Mouse (Mus musculus) stomach, embryonic 16.5 days (tissue): Measurements from ENCODE around the gene Tra2b. TPM values are rescaled to one million over a fixed set of nuclear protein-coding genes. Genes with fewer than 3 reads are reported as not detected.

Experiments
- ATAC-seq: fragments of 200-750 bp; cut with Nextera tagmentation; 2 replicates; pipeline ENCODE4 v1.8.0; 2017; ENCODE audit warnings: moderate number of reproducible peaks, moderate TSS enrichment; ENCODE audit not compliant: insufficient read depth, low FRiP score
- H3K27ac ChIP-seq: fragments of 300-500 bp; sonication (generic); 2 replicates; pipeline ENCODE4 v1.5.1; 2014; ENCODE audit warnings: low read length
- H3K27me3 ChIP-seq: fragments of 300-500 bp; sonication (generic); 2 replicates; pipeline ENCODE4 v1.6.1; 2014; ENCODE audit warnings: low read length, control low read depth, mixed read lengths; ENCODE audit not compliant: control insufficient read depth, insufficient read depth
- H3K36me3 ChIP-seq: fragments of 300-500 bp; sonication (generic); 2 replicates; pipeline ENCODE4 v1.6.1; 2014; ENCODE audit warnings: low read length; ENCODE audit not compliant: control insufficient read depth, insufficient read depth
- H3K4me1 ChIP-seq: fragments of 300-500 bp; sonication (generic); 2 replicates; pipeline ENCODE4 v1.6.1; 2014; ENCODE audit warnings: low read length, control low read depth, mixed read lengths; ENCODE audit not compliant: control insufficient read depth, insufficient read depth
- H3K4me2 ChIP-seq: fragments of 300-500 bp; sonication (generic); 2 replicates; pipeline ENCODE4 v1.6.1; 2014; ENCODE audit warnings: low read depth, low read length, mixed read lengths
- H3K4me3 ChIP-seq: fragments of 300-500 bp; sonication (generic); replicated peaks from 2 replicates; pipeline ENCODE4 v1.5.1; 2014; ENCODE audit warnings: mild to moderate bottlenecking, low read length
- H3K9ac ChIP-seq: fragments of 300-500 bp; sonication (generic); 2 replicates; pipeline ENCODE4 v1.6.1; 2014; ENCODE audit warnings: low read length
- H3K9me3 ChIP-seq: fragments of 300-500 bp; sonication (generic); replicated peaks from 2 replicates; pipeline ENCODE4 v1.6.1; 2016; ENCODE audit warnings: low read length, control low read depth; ENCODE audit not compliant: control insufficient read depth
- WGBS: fragments of 180-500 bp; shearing (Covaris S2); extraction: QIAGEN DNeasy Blood & Tissue Kit; methylation state at CpG from one replicate; pipeline ENCODE4 v1.1.7; 2014; 5-methylcytosine and 5-hydroxymethylcytosine counted together
- polyA plus RNA-seq: library from polyadenylated mRNA; unstranded; fragments of >200 nt; fragmentation: Nextera tagmentation; extraction: Ambion mirVana; gene quantifications from 2 replicates; pipeline ENCODE4 v1.2.1, GENCODE M21; 2015

The Tra2b gene
- polyA plus RNA-seq, 1 experiment from 2014 or later, result 321 TPM

DNA sequence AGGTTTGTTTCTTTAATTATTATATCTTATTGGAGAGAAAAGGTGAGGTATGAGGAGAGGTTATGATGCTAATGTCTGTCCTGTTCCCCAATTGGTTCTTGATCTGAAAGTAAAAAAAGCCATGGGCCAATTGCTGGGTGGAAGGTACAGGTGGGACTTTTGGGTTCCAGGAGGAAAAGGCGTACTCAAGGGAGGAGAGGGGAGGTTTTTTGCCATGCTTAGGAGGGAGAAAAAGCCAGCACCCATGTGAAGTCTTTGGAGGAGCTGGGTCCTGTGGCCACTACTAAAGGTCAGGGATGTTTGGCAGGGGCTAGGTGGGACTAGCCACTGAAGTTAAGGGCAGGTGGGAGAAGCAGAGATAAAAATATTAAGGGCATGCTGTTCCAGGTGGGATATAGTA, 21.2 kb upstream of the Tra2b start:
- no peak overlapping the region for H3K9ac ChIP-seq
- H3K27me3 ChIP-seq, result no peaks in the 10 kb centered on the region
- no peaks in the 10 kb centered on the region for H3K4me1 ChIP-seq
- no peaks in the 10 kb centered on the region for H3K36me3 ChIP-seq
- 100% methylated on average over 1 of the region's 1 CpGs for WGBS
- no peak for ATAC-seq
- H3K4me2 ChIP-seq, result no peak overlapping the region
- H3K27ac ChIP-seq, result no peak overlapping the region
- no peak overlapping the region for H3K4me3 ChIP-seq
- 0 out of 2 replicates have a peak, but pooled peaks cover 3% of the 10 kb centered on the region for H3K9me3 ChIP-seq

DNA sequence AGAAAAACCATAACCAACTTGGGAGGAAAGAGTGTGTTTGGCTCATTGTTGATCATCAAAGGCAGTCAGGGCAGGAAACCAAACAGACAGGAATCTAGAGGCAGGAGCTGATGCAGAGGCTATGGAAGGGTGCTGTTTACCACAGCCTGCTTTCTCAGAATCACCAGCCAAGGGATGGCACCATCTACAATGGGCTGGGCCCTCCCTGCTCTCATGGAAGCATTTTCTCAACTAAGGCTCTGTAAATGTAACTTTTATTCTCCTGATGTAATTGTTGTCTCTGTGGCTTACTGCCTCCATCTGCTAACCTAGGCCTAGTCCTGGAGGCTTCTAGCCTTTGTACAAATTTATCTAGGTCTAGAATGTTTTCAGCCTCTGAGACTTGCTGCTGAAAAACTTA, 10.7 kb upstream of the Tra2b start:
- Histone ChIP-seq H3K4me1 (no peaks in the 10 kb centered on the region), H3K27me3 (no peaks in the 10 kb centered on the region), H3K9me3 (peaks cover 3% of the 10 kb centered on the region; the same call in 1 of the 2 replicates), H3K9ac (no peak overlapping the region), H3K4me3 (no peak overlapping the region), H3K27ac (no peak overlapping the region), H3K36me3 (no peaks in the 10 kb centered on the region), H3K4me2 (no peak overlapping the region)
- ATAC-seq, result no peak

DNA sequence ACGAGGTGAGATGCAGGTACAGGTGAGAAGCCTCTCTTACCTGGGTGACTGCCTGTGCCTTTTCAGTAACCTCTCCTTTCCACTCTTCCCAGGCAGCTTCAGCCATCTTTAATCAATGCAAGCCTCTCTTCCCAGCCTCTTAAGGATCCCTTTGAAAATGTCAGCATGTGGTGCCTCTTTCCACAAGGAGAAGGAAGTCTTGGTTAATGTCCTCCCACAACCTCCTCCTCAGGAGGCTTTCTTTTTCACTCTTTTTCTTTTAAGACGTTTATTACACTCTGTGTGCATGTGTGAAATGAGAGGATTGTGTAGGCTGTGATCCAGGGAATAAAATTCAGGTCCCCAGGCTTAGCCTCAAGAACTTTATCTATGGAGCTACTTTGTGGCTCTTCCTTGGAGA, 9.3 kb upstream of the Tra2b start:
- no peaks in the 10 kb centered on the region for H3K36me3 ChIP-seq
- H3K27ac ChIP-seq, result no peak overlapping the region
- WGBS, result 55% methylated on average over 2 of the region's 2 CpGs
- H3K9ac ChIP-seq, result no peak overlapping the region
- no peak overlapping the region for H3K4me2 ChIP-seq
- no peak for ATAC-seq
- peaks cover 3% of the 10 kb centered on the region; the same call in 1 of the 2 replicates for H3K9me3 ChIP-seq
- no peak overlapping the region for H3K4me3 ChIP-seq
- no peaks in the 10 kb centered on the region for H3K4me1 ChIP-seq
- no peaks in the 10 kb centered on the region for H3K27me3 ChIP-seq

DNA sequence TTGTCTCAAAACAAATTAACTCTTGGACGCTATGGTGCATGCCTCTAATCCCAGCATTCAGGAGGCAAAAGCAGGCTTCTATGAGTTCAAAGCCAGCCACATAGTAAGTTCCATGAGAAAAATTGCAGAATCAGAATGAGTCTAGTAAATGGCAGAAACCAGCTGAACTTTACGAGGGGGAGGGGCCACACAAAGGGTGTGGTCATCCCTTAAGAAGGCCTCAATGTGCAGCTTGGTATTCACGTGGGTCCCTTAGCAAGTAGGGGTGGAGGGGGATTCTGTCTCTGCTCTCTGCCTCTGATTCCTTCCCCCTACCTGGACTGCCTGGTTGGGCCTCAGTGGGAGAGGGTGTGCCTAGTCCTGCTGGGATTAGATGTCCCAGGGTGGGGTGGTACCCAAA, 4.7 kb upstream of the Tra2b start:
- Histone ChIP-seq H3K4me2 (no peak overlapping the region), H3K27me3 (no peaks in the 10 kb centered on the region), H3K9me3 (no peaks in the 10 kb centered on the region), H3K4me3 (no peak overlapping the region), H3K36me3 (no peaks in the 10 kb centered on the region), H3K9ac (no peak overlapping the region), H3K27ac (no peak overlapping the region), H3K4me1 (no peaks in the 10 kb centered on the region)
- 58% methylated on average over 3 of the region's 3 CpGs for WGBS
- ATAC-seq, result no peak

DNA sequence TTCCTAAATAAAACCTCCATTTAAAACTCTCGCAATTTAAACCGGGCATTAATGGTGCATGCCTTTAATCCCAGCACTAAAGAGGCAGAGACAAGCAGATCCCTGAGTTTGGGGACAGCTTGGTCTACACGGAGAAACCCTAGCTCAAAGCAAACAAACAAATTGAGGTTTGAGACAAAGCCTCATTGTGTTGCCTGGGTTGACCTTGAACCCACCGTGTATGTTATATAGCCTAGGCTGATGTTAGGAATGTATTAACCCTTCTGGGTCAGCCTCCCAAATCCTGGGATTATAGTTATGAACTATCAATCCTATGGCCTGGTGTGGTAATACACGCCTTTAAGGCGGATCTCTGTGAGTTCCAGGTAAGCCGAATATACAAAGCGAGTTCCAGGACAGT, 579 bp upstream of the Tra2b start:
- Histone ChIP-seq H3K4me2 (peak overlapping the region; percentile 51), H3K4me3 (peak overlapping the region; percentile 89), H3K9ac (peak overlapping the region; percentile 70), H3K36me3 (no peaks in the 10 kb centered on the region), H3K9me3 (no peaks in the 10 kb centered on the region), H3K27ac (peak overlapping the region; percentile 64), H3K27me3 (no peaks in the 10 kb centered on the region), H3K4me1 (peaks cover 12% of the 10 kb centered on the region)
- 30% methylated on average over 8 of the region's 8 CpGs for WGBS
- ATAC-seq, result no peak

DNA sequence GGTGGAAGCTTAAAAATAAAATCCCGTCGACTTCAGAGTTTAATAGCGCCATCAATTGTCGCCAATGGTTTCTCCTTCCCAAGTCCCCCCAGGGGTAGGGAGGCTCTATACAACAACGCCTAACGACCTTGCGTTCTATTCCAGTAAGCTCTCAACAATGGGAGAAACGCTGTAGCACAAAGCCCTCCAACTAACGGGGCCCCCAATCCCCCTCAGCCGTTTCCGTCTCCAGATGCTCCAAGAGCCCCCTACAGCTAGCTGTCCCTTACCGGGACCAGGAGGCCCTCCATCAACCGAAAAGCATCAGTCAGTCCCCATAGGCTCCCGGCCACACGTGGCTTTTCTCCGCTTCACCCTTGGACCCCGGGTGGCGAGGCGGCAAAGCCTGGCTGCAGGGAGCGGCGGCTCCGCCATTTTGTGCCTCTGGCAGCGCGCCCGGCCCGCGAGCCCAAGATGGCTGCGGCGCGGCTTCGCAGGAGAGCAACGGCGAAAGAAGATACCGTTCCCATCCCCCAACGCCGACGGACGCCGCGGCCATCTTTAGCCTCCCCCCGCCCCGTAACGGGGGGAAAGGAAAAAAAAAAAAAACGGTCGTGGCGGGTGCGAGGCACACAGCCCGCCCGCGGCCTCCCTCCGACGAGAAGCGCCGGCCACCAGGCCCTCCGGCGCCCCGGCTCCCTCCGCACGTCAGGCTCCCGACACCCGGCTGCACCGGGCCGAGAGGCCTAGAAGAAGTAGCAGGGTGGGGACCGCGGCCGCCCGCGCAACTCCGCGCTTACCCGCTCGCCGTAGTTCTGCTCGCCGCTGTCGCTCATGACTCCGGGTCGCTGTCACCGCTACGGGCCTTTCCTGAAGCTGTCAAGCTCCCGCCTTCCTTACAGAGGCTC, 600 bp downstream of the Tra2b start:
- under 1% methylated on average over 65 of the region's 81 CpGs for WGBS

DNA sequence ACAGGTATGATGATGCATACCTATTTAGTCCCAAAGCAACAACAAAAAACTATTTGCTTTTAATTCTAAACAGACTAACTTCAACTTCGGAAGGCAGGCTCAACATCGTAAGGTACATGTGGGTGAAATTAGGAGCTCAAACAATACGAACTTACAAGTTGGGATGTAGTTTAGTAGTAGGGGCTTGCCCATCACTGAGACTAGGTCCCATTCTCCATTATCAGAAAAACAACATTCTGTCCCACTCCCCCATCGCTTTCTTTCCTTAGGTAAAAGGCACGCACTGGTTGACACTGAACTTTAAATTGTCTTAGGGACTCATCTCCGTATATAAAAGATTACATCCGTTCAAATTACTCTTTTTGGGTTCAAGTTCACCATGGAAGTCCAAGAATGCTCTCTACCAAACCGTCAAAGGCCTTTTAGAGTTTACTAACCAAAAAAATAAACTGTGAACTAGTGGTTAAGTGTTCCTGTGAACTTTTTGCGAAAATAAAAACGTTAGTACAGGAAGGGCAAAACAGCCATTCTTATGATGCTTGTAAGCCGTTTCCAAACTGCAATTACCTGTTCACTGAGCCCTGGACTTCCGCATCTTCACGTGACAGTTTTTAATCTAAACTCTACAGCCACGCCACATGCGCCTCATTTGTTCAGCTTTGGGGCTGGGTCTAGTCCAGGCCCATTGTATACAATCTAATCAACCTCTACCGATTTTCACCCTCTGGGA, 1.4 kb downstream of the Tra2b start:
- peak overlapping the region; percentile 93 for H3K9ac ChIP-seq
- H3K27ac ChIP-seq, result peak overlapping the region; percentile 95
- peaks cover 17% of the 10 kb centered on the region for H3K4me1 ChIP-seq
- no peaks in the 10 kb centered on the region for H3K27me3 ChIP-seq
- H3K9me3 ChIP-seq, result no peaks in the 10 kb centered on the region
- WGBS, result under 1% methylated on average over 16 of the region's 16 CpGs
- no peaks in the 10 kb centered on the region for H3K36me3 ChIP-seq
- no peak for ATAC-seq
- H3K4me2 ChIP-seq, result peak overlapping the region; percentile 89
- H3K4me3 ChIP-seq, result peak overlapping the region; percentile 89

More for the DNA sequence above, 600 bp downstream of the Tra2b start:
- Histone ChIP-seq H3K27ac (peak overlapping the region; percentile 95), H3K4me2 (peak overlapping the region; percentile 89), H3K27me3 (no peaks in the 10 kb centered on the region), H3K4me1 (peaks cover 17% of the 10 kb centered on the region), H3K36me3 (no peaks in the 10 kb centered on the region), H3K4me3 (peak overlapping the region; percentile 89), H3K9me3 (no peaks in the 10 kb centered on the region), H3K9ac (peak overlapping the region; percentile 93)
- peak; percentile 55 for ATAC-seq

DNA sequence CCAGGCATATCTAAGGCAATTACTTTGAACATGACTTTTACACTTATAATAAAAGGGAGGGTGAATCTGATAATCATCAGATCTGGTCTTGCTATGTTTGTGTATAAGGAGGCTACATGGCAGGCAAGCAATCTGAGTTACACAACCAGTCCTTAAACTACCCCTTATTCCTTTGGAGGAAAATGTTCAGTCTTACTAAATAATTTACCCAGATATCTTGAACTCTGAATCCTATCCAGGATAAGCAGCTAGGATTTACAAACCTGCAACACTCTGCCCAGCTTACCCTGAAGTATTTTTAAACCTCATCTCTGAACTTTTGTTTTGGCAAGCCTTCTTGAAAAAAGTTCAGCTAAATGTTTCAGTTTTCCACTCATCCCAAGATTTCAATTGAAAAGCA, 2.7 kb downstream of the Tra2b start:
- Histone ChIP-seq H3K9me3 (no peaks in the 10 kb centered on the region), H3K4me1 (peaks cover 17% of the 10 kb centered on the region), H3K4me2 (peak overlapping the region; percentile 89), H3K9ac (peak overlapping the region; percentile 46; the same call in 1 of the 2 replicates), H3K36me3 (no peaks in the 10 kb centered on the region), H3K4me3 (peak overlapping the region; percentile 89), H3K27ac (no peak overlapping the region), H3K27me3 (no peaks in the 10 kb centered on the region)
- no peak for ATAC-seq

DNA sequence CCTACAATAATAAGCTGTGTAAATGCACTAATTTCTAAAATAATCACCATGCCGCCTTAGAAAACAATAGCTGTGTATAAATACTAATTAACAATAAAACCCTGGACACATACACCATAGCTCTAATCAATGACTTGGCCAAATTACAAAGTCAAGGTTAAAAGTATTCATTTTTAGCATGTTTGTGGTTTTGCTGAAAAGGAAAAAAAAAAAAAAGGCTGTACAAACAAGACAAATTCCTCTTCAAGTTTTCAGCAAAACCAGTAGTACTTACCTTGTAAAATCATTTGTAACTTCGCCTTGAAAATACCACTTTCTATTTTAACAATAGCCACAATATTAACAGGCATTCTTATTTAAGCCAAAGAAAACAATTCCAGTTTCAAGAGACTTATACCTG, 4.2 kb downstream of the Tra2b start:
- Histone ChIP-seq H3K27me3 (no peaks in the 10 kb centered on the region), H3K4me1 (peaks cover 20% of the 10 kb centered on the region), H3K9ac (no peak overlapping the region), H3K27ac (no peak overlapping the region), H3K36me3 (no peaks in the 10 kb centered on the region), H3K4me2 (no peak overlapping the region), H3K9me3 (no peaks in the 10 kb centered on the region), H3K4me3 (no peak overlapping the region)
- WGBS, result 72% methylated on average over 2 of the region's 2 CpGs
- no peak for ATAC-seq
